Mouse (Mus musculus) hindbrain, embryonic 11.5 days (tissue): ENCODE measurements at regions not wholly inside any gene's neighbourhood (a gene's known extent, or its start where the extent isn't known, plus 50 kb on each side); places are given as distances from the start of the nearest gene placed in this dataset.

Experiments
- ATAC-seq: fragments of 200-750 bp; cut with Nextera tagmentation; 2 replicates; pipeline ENCODE4 v1.8.0; 2017; ENCODE audit warnings: mild to moderate bottlenecking, moderate TSS enrichment, moderate library complexity; ENCODE audit not compliant: low FRiP score
- DNase-seq: peaks from one replicate; pipeline ENCODE4 v3.0.0-alpha.2; 2015; ENCODE audit warnings: low spot score
- H3K27ac ChIP-seq: fragments of 300-500 bp; sonication (generic); 2 replicates; pipeline ENCODE4 v1.5.1; 2014; ENCODE audit warnings: mild to moderate bottlenecking, low read depth, low read length
- H3K27me3 ChIP-seq: fragments of 300-500 bp; sonication (generic); 2 replicates; pipeline ENCODE4 v1.6.1; 2014; ENCODE audit warnings: mild to moderate bottlenecking, low read length, moderate library complexity, mixed read lengths; ENCODE audit not compliant: control insufficient read depth, insufficient read depth
- H3K36me3 ChIP-seq: fragments of 300-500 bp; sonication (generic); 2 replicates; pipeline ENCODE4 v1.6.1; 2014; ENCODE audit warnings: mild to moderate bottlenecking, low read length, moderate library complexity, mixed read lengths; ENCODE audit not compliant: control insufficient read depth, insufficient read depth
- H3K4me1 ChIP-seq: fragments of 300-500 bp; sonication (generic); replicated peaks from 2 replicates; pipeline ENCODE4 v1.6.1; 2014; ENCODE audit warnings: low read length, mixed read lengths; ENCODE audit not compliant: control insufficient read depth, insufficient read depth
- H3K4me2 ChIP-seq: fragments of 300-500 bp; sonication (generic); replicated peaks from 2 replicates; pipeline ENCODE4 v1.6.1; 2014; ENCODE audit warnings: mild to moderate bottlenecking, low read depth, low read length
- H3K4me3 ChIP-seq: fragments of 300-500 bp; sonication (generic); 2 replicates; pipeline ENCODE4 v1.5.1; 2014; ENCODE audit warnings: low read depth, low read length
- H3K9ac ChIP-seq: fragments of 300-500 bp; sonication (generic); 2 replicates; pipeline ENCODE4 v1.6.1; 2014; ENCODE audit warnings: low read depth, low read length
- H3K9me3 ChIP-seq: fragments of 300-500 bp; sonication (generic); 2 replicates; pipeline ENCODE4 v1.6.1; 2016; ENCODE audit warnings: low read length; ENCODE audit not compliant: control insufficient read depth
- WGBS: fragments of 180-500 bp; shearing (Covaris S2); extraction: QIAGEN DNeasy Blood & Tissue Kit; methylation state at CpG from one replicate; pipeline ENCODE4 v1.1.7; 2014; 5-methylcytosine and 5-hydroxymethylcytosine counted together

DNA sequence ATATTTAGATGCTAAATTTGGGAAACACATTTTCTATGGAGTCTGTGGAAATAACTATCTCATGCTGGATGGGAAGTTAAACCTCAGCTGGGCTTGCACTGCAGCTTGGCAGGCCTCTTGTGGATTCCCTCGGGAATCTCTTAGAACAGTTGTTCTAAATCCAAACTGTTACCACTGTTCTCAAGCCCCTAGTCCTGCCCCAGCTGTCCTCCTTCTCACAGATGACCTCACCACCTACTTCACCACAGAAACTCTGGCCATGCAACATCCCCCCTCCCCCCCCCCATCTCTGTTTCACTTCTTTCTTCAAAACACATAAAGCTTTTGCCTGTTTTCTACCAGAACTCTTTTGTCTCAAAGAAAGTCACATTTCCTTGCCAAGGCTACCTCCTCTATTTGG is 136.6 kb upstream of the Wdr44 start:
- Histone ChIP-seq H3K27me3 (no peaks in the 10 kb centered on the region), H3K4me1 (no peaks in the 10 kb centered on the region), H3K4me3 (no peak overlapping the region), H3K4me2 (no peak overlapping the region), H3K36me3 (no peaks in the 10 kb centered on the region), H3K9ac (no peak overlapping the region), H3K27ac (no peak overlapping the region), H3K9me3 (no peaks in the 10 kb centered on the region)
- no peak for ATAC-seq
- WGBS, result 65% methylated on average over 1 of the region's 1 CpGs
- no peak for DNase-seq

- Histone ChIP-seq H3K4me2 (no peak overlapping the region), H3K4me3 (no peak overlapping the region), H3K27ac (no peak overlapping the region), H3K4me1 (no peaks in the 10 kb centered on the region), H3K27me3 (no peaks in the 10 kb centered on the region), H3K9me3 (no peaks in the 10 kb centered on the region), H3K9ac (no peak overlapping the region), H3K36me3 (no peaks in the 10 kb centered on the region)
- ATAC-seq (no peak), DNase-seq (peak; percentile 59)
- WGBS, result 24% methylated on average over 3 of the region's 3 CpGs
Measured at GRCm38 (mm10) chrX:23565581-23565980, 127.3 kb upstream of the Wdr44 start.
